Mouse (Mus musculus) thymus, postnatal 0 days (tissue): ENCODE data around the gene Krt222. TPM values are rescaled to one million over a fixed set of nuclear protein-coding genes. Genes with fewer than 3 reads are reported as not detected.

Experiments
- DNase-seq: peaks from one replicate; pipeline ENCODE4 v3.0.0-alpha.2; 2015; ENCODE audit warnings: low spot score
- polyA plus RNA-seq: library from polyadenylated mRNA; unstranded; fragments of >200 nt; fragmentation: Nextera tagmentation; extraction: Ambion mirVana; gene quantifications from 2 replicates; pipeline ENCODE4 v1.2.1, GENCODE M21; 2015

The Krt222 gene
- polyA plus RNA-seq, 1 experiment from 2014 or later, result 1.7 TPM

DNA sequence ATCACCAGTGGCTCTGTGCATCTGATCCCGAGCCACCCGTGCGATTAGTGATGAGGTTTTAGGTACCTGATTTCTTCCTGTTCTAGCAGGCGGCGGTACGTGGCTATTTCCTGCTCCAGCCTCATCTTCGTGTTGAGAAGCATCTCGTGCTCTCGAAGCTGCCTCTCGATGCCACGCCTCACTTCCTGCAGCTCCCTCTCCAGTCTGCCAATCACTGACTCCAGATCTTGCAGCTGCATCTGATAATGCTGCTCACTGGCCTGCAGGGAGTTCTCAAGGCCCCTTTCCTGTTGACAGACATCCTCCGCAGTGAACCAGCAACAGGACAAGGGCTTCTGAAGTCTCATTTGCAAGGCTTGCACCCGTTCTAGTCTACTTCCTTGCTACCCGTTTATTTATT is 5.4 kb downstream of the Krt222 start:
- peak; percentile 91 for DNase-seq

DNA sequence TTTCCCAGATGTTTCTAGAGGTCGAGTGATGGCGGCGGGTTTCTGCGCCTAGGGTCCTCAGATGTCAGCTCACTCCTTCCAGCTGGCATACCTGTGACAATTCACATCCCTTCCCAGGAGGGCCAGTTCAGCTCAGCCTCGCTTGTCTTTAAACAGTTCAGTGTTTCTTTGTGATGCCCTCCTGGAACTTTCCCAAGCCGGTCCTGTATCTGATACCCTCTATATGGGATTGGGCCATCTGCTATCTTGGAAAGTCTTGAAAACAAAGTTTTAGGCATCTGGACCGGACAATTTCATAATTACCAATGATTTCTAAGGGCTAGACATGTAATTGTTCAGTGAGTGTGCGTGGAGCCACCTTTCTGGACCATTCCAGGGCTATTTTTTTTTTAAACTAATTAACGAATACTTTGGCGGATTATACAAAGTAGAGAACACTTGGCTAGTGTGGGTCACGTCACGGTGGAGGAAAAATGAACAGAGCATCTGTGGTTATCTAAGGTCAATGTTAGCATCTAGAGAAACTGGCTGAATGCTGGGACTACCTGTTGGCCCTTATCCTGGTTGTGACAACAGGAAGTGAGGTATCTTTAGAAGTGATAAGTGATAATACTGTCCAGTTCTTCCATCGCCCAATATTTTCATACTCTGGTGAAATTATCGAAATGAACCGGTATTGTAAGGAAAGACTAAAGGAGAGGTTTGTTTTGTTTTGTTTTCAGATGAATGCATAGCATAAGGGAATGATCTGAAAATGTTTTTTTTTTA is 12.7 kb downstream of the Krt222 start:
- DNase-seq, result no peak

DNA sequence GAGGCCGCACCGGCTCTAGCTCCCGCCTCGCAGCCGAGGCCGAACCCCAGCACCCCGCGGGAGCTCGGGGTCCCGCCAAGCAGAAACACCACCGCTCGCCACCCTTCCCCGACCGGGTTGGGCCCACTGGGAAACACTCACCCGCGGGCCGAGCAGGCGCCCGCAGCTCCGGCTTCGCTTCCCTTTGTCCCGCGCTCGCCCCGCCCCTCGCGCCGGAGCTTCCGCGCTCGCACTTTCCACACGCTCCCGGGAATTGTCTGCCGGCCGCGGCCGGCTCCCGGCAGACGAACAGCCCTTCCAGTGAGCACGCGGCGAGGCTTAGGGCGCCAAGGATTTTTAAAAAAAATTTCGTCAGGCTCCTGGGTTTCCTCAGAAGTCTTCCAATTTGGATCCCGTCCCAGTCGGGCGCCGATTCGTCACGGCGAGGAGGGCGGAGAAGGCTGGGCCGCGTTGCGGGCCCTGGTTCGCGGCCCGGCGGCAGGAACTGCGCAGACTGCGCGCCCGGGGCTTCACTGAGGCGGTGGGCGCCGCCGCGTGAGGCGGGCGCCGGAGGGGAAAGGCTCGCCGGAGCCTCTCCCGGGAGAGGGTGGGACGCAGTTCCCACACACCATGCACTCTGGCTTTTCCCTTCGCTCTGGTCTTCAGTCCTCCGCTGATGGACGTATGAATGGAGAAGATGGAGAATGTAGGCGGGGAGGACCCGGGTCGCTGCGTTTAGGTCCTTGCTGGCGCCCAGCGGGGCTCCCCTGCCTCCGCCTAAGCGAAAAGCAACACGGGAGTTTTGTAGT is 13.4 kb downstream of the Krt222 start, which contains the start of gene Smarce1:
Gene Smarce1, minus strand, starts transcription at position 757 of the 788 bp plus-strand sequence.
- peak; percentile 84 for DNase-seq

DNA sequence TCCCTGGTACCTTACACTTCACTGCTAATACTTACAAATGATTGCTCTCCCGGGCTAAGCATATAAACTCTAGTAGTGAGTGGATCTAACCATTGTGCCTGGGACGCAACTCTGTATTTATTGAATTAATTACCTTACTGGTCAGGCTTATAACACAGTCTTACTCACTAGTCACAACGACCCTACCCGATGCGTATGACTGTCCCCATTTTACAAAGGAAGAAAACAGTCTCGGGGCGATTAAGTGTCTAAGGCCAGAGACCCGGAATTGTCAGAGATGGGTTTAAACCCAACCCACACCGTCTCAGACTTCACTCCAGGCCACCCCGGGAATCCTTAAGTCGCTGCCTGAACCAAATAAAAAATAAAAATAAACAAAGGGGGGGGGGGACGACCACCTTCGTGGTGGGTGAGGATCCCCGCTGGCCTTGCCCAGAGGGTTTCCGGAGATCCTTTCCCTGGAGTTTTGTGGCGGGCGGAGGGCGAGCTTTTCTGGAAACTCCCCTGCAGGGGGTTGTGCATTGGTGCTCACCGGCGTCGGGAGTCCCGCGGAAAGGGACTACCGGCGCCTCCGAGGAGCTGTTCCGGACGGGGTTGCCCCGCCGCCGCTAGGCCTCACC is 14.1 kb downstream of the Krt222 start:
- DNase-seq, result no peak

DNA sequence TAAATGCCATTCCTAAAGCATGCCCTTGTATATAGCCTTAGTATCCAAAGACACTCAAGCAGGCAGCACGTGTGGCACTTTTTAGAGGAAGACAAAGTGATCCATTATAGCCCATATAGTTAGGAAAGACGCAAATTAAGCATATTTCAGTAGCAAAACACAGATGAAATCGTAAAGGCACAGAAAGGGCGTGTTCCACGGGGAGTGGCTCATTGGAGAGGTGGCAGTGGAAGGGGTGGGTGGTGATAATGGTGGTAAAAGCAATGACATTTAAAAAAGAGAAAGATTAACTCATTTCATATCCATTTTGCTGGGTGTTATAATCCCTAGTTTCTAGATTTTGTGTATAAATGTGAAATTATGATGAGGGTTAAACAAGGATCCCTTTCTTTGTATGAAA is 17.6 kb downstream of the Krt222 start:
- DNase-seq, result no peak

DNA sequence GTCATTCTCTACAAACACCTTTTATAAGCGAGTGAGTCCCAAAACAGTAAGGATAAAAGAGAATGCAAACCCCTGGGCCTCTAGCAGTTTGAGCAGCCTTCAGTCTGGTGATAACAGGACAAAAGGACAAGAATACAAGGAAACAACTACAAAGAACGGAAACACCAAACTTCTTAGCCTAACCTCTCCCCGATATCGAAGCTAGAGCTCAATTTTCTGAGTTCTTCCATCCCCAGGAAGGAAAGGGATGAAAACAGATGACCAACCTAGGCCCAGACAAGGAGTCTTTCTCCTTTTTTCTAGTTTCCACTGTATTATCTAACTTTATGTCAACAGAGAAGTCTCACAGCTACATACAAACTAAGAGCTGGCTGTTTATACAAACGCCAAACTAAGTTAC is 20.6 kb downstream of the Krt222 start:
- DNase-seq, result no peak

DNA sequence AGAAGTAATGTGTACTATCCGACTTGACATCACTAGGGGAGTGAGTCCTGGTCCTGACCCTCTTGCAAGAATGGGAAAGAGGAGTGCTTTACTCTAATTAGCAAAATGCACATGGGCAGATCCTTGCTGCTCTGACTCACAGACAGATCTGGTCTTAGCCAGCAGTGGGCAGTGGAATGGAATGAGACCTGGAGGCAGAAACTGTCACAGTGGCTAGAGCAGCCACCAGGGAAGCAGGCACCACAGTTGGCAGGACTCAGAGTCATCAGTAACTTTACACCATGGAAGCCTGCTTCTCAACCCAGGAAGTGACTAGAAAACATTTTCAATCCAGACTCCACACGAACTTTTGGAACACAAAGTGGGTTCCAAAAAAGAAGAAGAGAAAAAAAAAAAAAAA is 22.1 kb downstream of the Krt222 start:
- DNase-seq, result no peak

DNA sequence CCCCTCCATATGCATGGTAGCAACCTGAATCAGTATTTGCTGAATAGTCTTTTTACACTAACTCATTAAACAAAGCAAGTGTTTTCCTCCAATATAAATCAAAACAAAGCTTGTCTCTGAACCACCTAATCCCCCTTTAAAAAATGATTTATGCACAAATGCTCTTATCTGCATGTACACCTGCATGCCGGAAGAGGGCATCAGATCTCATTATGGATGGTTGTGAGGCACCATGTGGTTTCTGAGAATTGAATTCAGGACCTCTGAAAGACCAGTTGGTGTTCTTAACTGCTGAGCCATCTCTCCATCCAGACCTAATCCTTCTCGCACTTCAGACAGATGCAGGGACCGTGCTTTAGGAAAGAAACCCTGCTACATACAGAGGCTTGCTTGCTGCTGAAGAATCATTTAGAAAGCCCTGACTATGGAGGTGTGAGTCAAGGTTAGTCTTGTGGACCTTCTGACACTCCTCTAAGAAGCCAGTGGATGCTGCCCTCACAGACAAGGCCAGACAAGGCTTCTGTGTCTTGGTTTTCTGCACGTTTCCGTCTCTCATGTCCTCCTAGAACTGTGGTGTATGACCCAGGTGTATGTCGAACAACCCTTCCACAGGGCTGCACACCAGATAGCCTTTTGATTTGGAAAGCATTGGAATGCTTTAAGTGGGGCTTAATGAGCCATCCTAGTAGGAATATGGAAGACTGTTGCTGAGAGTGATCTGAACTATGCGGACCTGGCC is 26.5 kb downstream of the Krt222 start:
- no peak for DNase-seq

DNA sequence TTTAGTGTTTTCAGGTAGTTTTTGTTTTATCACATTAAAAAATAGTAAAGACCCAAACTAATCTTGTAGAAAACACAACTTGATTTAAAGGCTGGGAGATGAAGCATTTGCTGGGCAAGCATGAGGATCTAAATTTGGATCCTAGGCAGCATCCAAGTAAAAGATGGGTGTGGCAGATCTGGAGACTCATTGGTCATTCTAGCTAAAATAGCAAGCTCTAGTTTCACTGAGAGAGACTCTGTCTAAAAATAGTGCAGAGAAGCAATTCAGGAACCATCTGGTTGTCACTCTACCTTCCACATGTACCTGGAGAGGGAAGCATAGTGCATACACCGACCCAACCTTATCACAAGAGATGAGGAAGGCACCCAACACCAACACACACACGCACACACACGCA is 27.7 kb downstream of the Krt222 start:
- no peak for DNase-seq

DNA sequence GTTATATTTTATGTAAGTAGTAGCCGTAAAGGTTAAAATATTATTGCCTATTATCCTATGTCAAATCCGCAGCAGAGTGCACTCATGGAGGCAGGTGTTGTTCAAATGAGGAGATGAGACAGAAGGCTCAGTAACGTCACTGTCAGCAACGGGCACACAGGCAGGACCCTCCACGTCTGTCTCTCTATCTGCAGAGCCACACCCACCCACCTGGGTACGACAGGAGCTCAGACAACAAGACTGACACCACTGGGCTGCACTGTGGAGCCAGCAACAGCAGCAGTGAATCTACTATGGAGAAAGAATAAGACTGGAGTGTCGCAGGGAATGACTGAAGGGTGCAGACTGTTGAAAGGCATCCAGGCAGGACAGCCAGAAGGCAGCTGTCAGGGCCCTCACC is 31.2 kb downstream of the Krt222 start:
- no peak for DNase-seq

DNA sequence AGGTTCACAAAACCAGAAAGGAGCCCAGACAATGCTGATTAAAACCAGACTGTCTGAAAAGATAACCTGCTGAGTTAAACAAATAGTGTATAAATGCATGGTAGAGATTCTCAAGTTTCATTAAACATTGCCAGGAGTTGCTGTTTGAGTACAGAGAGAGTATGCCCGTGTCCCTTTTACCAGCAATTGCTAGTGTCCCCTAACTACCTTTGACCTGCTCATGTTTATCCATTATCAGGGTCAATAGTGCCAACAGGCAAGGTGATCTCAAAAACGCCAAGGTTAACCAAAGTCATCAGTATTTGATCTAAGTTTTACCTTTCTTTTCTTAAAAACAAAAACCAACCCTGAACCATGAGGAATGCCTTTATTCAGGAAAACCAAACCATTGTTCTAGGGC is 31.9 kb downstream of the Krt222 start:
- no peak for DNase-seq

DNA sequence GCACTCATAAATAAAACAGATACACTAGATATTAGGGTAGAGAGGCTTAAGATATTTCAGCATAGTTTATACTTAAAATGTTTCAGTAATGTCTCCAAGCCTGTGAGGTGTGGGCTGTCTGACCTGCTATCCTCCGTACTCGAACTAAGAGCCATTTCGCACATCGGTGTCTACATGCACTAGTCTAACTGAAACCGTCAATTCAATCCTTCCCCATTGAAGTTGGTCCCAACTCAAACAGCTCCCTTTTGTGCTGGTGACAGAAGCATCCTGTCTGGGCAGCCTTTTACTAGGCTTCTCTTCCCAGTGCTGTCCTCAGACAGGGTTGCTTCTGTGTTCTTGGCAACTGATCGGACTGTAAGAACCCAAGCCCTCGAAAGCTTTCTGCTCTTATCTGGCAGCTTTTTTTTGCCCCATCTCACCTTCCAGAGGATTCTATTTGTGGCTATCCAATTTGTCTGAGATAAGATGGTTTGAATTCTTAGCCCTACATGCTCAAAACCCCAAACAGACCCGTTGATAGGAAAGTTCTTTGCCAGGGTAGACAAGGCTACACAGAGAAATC is 35.7 kb downstream of the Krt222 start:
- no peak for DNase-seq

DNA sequence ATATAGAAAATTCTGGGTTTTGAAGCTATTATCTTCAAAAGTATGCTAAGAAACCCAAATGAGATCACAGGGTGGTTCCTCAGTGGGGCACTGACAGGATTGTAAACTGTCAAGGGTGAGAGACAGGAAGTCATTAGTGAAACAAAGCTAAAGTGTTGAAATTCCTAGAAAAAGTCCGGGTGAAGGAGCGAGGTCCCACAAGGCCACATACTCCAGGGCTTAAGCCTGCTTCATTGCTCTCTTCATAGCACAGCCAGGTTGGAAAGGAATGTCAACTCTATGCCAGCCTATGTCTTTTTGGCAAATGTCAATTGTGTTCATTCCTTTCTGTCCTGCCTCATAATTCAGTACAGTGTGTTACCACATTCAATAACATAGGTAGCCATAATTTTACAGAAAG is 36.4 kb downstream of the Krt222 start:
- DNase-seq, result no peak

DNA sequence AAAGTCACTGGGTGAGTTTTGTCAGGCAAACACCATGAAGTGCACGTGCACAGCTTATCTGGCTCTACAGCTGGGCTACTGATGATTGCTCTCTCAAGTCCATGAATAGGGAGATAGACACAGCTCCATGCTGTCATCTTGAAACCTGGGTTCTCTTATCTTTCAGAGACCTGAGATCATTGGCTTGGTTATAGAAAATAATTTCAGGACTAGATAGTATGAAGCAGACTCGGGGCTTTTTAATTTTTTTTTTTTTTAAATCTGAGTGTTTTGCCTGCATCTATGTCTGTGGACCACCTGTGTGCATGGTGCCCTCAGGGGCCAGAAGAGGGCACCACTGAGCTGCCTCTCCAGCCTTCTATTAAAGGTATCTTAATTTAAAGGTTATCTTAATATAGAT is 36.9 kb downstream of the Krt222 start:
- peak; percentile 50 for DNase-seq

DNA sequence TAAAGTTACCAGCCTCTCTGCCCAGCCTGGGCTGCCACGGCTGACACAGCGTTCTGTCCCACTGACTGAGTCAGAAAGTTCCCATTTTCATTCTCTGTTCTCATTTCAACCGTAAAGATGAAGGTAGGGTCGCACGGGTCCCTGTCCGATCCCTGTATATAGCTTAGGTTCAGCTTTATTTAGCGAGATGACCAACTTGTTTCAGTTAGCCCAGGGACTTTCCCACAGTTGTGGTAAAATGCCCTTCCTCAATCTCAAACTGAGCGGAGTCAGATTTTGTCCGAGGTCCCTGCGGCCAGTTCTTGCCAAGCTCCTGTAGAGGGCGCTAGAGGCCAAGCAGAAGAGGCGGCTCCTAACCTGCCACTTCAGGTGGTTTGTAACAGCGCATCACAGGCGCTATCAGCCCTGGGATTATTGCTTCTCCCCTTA is 54.7 kb downstream of the Krt222 start:
- DNase-seq, result peak; percentile 72

DNA sequence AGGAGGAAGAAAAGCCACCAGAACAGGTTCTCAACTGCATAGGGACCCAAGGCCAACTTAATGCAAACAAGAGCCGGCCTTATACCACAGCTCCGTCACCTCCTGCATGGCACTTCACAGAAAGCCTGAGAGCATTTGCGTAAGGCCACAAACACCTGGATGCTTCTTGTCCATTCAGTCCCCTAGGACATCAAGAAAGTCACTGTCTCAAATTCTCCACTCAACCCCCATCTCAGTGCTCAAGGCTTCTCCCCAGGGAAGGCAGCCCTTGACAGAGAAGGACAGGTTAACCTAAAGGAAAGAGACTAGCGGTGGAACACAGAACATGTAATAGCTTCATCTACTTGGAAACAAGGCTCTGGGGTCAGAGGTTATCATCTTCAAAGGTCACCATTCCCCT is 56.5 kb downstream of the Krt222 start:
- DNase-seq, result no peak

DNA sequence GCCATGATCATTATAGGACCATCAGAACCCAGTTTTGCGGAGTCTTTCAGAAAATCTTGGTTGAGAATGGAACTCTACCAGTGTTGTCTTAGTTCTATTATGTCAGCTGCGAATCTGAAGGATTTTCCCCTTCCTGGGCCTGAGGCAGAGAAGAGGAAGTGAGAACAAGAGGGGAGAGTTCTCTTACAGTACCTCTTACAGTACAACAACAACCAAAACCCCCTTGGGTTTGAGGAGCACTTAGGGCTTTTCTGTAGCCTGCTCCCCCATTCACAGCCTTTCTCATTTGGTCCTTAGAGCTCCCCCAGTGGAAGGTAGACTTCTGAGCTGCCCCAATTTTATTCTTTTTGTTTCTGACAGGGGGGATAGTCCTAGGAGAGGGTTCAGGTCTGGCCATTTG is 57.0 kb downstream of the Krt222 start:
- DNase-seq, result no peak
